Mouse (Mus musculus): Measurements from ENCODE around the gene Vmn2r95.
"Not testable (repeated sequence)": the region's sequence is repeated elsewhere in the genome, so short reads cannot be mapped to it uniquely, and the experiment has no call there.

The Vmn2r95 gene

GRCm38 (mm10) chr17:18423778-18424177, at the start of gene Vmn2r95:
TSS of gene Vmn2r95 (plus strand) at chr17:18424078.
- no peak for DNase-seq (ENCODE audit: low read depth, low spot score)

GRCm38 (mm10) chr17:18455619-18456140, 31.8 kb downstream of the Vmn2r95 start:
- no peak for DNase-seq (ENCODE audit: low read depth, low spot score)

GRCm38 (mm10) chr17:18458126-18458634, 34.3 kb downstream of the Vmn2r95 start:
- not testable (repeated sequence) for DNase-seq (ENCODE audit: low read depth, low spot score)

DNA sequence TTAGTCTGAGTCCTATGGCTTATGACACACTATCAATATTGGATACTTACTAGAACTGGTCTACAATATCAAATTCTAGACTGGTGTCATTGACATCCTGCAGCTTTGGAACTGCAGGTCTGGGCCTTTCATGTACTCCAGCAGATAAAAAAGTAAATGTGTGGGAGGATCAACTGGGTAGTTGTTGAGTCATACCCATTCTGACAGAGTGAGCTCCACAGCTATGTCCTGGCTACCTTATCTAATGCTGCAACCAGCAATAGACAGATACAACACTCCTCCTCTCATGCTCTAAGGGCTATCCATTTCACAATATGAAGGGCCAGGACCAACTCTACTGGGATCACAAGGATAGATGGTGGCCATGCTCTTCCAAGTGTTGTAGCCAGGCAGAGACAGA, 38.8 kb downstream of the Vmn2r95 start:
- DNase-seq (ENCODE audit: low read depth, low spot score): no peak

- DNase-seq (ENCODE audit: low read depth, low spot score): no peak
Measured at GRCm38 (mm10) chr17:18479885-18480284, 56.0 kb downstream of the Vmn2r95 start.
